Mouse (Mus musculus) stomach, postnatal 0 days (tissue): Measurements from ENCODE around the gene Stoml1. TPM values are rescaled to one million over a fixed set of nuclear protein-coding genes. Genes with fewer than 3 reads are reported as not detected.

Experiments
- ATAC-seq: fragments of 200-750 bp; cut with Nextera tagmentation; 2 replicates; pipeline ENCODE4 v1.8.0; 2017; ENCODE audit not compliant: low FRiP score, low TSS enrichment
- DNase-seq: peaks from one replicate; pipeline ENCODE4 v3.0.0-alpha.2; 2016; ENCODE audit warnings: low spot score
- H3K27ac ChIP-seq: fragments of 300-500 bp; sonication (generic); replicated peaks from 2 replicates; pipeline ENCODE4 v1.5.1; 2014; ENCODE audit warnings: mild to moderate bottlenecking, control low read depth
- H3K27me3 ChIP-seq: fragments of 300-500 bp; sonication (generic); 2 replicates; pipeline ENCODE4 v1.6.1; 2014; ENCODE audit warnings: low read length; ENCODE audit not compliant: control insufficient read depth, insufficient read depth
- H3K36me3 ChIP-seq: fragments of 300-500 bp; sonication (generic); 2 replicates; pipeline ENCODE4 v1.6.1; 2014; ENCODE audit warnings: low read length, mixed read lengths; ENCODE audit not compliant: control insufficient read depth, insufficient read depth
- H3K4me1 ChIP-seq: fragments of 300-500 bp; sonication (generic); replicated peaks from 2 replicates; pipeline ENCODE4 v1.6.1; 2014; ENCODE audit warnings: antibody characterized with exemption; ENCODE audit not compliant: control insufficient read depth, insufficient read depth
- H3K4me2 ChIP-seq: fragments of 300-500 bp; sonication (generic); replicated peaks from 2 replicates; pipeline ENCODE4 v1.6.1; 2014; ENCODE audit warnings: low read depth, mild to moderate bottlenecking, control low read depth, moderate library complexity
- H3K4me3 ChIP-seq: fragments of 300-500 bp; sonication (generic); 2 replicates; pipeline ENCODE4 v1.5.1; 2014; ENCODE audit warnings: low read depth, low read length, control low read depth
- H3K9ac ChIP-seq: fragments of 300-500 bp; sonication (generic); 2 replicates; pipeline ENCODE4 v1.6.1; 2014; ENCODE audit warnings: mild to moderate bottlenecking, low read length, control low read depth, mixed read lengths
- H3K9me3 ChIP-seq: fragments of 300-500 bp; sonication (generic); 2 replicates; pipeline ENCODE4 v1.6.1; 2016; ENCODE audit warnings: low read length; ENCODE audit not compliant: control insufficient read depth
- CTCF ChIP-seq: IDR thresholded peaks from 2 replicates; pipeline ENCODE4 v1.5.1; 2016; ENCODE audit warnings: antibody characterized with exemption, low read depth, mild to moderate bottlenecking, moderate library complexity
- EP300 ChIP-seq: optimal IDR thresholded peaks from 2 replicates; pipeline ENCODE3; 2016; ENCODE audit warnings: antibody characterized with exemption
- WGBS: fragments of 180-500 bp; shearing (Covaris S2); extraction: QIAGEN DNeasy Blood & Tissue Kit; methylation state at CpG from one replicate; pipeline ENCODE4 v1.1.7; 2014; 5-methylcytosine and 5-hydroxymethylcytosine counted together
- microRNA-seq: library from miRNA; unstranded; fragments of <30 nt; microRNA quantifications from one replicate; pipeline ENCODE4, GENCODE M21; 2016
- polyA plus RNA-seq: library from polyadenylated mRNA; unstranded; fragments of >200 nt; fragmentation: Nextera tagmentation; extraction: Ambion mirVana; gene quantifications from 2 replicates; pipeline ENCODE4 v1.2.1, GENCODE M21; 2015

Gene Stoml1
- polyA plus RNA-seq, 1 experiment from 2014 or later, result 20.4 TPM

DNA sequence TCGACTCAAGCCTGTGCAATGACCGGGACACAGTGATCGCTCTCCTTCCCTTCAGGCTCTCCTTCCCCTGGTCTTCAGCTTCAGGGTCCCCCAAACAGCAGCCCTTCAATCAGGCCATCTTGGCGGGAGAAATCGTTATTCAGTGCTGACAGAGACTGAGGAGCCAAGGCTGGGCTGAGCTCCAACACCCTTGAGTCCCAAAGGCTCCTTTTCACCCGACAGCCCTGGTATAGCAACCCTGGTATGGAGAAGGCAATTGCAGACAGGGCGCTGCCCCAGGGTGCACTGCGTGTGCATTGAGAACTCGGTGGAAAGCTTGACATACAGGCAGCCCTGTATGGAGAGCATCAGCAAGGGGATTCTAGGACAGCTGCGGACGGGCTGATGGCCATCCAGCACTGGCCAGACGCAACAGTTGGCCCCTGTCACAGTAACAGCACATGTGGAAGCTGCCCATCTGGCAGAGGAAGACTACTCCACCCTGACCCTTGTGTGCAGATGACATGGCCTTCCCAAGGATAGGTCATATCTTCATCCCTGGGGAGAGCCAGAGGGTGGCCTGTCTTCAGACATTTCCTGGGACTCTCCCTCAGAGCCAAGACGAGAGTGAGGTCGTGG is 57.2 kb downstream of the Stoml1 start:
- no peak overlapping the region for H3K9ac ChIP-seq
- peak overlapping the region; percentile 24 for H3K4me2 ChIP-seq
- DNase-seq (no peak), ATAC-seq (no peak)
- peaks cover 3% of the 10 kb centered on the region; the same call in 1 of the 2 replicates for H3K27me3 ChIP-seq
- H3K4me1 ChIP-seq, result peaks cover 5% of the 10 kb centered on the region
- H3K36me3 ChIP-seq, result no peaks in the 10 kb centered on the region
- peak overlapping the region; percentile 45; the same call in 1 of the 2 replicates for H3K27ac ChIP-seq
- no peaks in the 10 kb centered on the region for H3K9me3 ChIP-seq
- TF ChIP-seq CTCF, result no peak
- TF ChIP-seq EP300, result no peak
- 58% methylated on average over 14 of the region's 14 CpGs for WGBS
- H3K4me3 ChIP-seq, result peak overlapping the region; percentile 10; the same call in 1 of the 2 replicates

DNA sequence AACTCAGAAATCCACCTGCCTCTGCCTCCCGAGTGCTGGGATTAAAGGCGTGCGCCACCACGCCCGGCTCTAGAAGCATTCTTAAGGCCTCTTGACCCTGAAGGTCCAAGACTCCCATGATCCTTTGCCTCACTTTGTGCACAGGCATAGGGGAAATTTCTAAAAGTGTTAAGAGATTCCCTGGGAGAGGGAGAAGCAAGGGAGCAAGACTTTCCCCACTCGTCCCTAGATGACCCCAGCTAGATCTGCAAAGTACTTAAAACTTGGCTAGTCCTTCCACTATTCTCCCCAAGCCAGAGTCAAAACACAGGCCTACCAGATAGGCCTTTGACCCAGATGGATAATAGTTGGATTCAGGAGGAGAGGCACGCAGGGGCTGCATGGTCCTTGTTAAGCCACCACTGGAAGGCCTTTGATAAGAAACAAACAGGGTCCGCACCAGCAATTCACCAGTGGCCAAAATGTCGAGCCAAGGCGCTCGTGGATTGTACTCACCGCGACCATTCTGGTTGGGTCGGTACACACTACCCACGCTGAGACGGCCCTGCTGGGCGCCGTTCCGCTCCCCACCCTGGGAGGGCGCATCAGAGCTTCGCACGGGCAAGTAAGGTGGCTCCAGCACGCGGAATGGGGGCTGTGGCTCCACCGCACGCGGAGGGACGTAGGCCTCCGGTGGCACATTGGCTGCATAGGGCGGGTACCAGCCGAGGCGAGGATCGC is 58.4 kb downstream of the Stoml1 start:
- DNase-seq (peak; percentile 30), ATAC-seq (no peak)
- Histone ChIP-seq H3K4me1 (peaks cover 3% of the 10 kb centered on the region), H3K4me2 (peak overlapping the region; percentile 64), H3K36me3 (no peaks in the 10 kb centered on the region), H3K27me3 (peaks cover 3% of the 10 kb centered on the region; the same call in 1 of the 2 replicates), H3K9me3 (no peaks in the 10 kb centered on the region), H3K27ac (peak overlapping the region; percentile 53; the same call in 1 of the 2 replicates), H3K9ac (peak overlapping the region; percentile 70), H3K4me3 (peak overlapping the region; percentile 51)
- 62% methylated on average over 29 of the region's 33 CpGs for WGBS
- TF ChIP-seq EP300 (no peak), CTCF (peak; percentile 51)

Small RNA genes within 50 kb of the gene (microRNA-seq; reads per million reads assigned to microRNA genes)
- not detected for gene Mir6385

Other genes starting within 250 kb of the Stoml1 start
- gene Cyp11a1, start 246.8 kb upstream of the Stoml1 start, polyA plus RNA-seq, result 0.98 and 1.0 TPM in 2 replicates
- 0.18 and 0.56 TPM in 2 replicates for gene Stra6, start 189.4 kb upstream of the Stoml1 start, polyA plus RNA-seq
- 0.18 TPM in 1 of 2 replicates, not detected in the other for gene Ccdc33, start 134.3 kb upstream of the Stoml1 start, polyA plus RNA-seq
- gene Islr, start 48.9 kb upstream of the Stoml1 start, polyA plus RNA-seq, result 46.5 and 58.7 TPM in 2 replicates
- 0.45 and 0.69 TPM in 2 replicates for gene Islr2, start 48.8 kb upstream of the Stoml1 start, polyA plus RNA-seq
- 5.2 and 6.7 TPM in 2 replicates for gene Pml, start 3.4 kb upstream of the Stoml1 start, polyA plus RNA-seq
- 49.3 and 63.7 TPM in 2 replicates for gene Loxl1, start 60.0 kb downstream of the Stoml1 start, polyA plus RNA-seq
- gene Tbc1d21, start 117.3 kb downstream of the Stoml1 start, polyA plus RNA-seq, result not detected in 2 replicates
- gene Insyn1, start 235.4 kb downstream of the Stoml1 start, polyA plus RNA-seq, result 0.58 and 0.94 TPM in 2 replicates